In the genomic region with DNA sequence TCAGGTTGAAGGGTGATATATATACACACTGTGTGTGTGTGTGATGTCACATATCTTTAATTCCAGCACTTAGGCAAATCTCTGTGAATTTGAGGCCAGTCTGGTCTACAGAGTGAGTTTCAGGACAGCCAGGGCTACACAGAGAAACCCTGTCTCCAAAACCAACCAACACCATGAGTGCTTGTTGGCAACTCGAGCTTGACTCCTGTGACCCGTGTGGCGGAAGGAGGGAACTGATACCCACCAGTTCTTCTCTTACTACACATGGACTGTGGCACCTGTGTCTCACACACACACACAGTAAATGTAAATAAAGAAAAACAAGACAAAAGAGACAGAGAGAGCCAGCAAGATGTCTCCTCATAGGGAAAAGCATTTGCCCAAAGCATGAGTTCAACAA, we compare ENCODE assay signal across 28 mouse cellular contexts. TPM values are rescaled to one million over a fixed set of nuclear protein-coding genes. Genes with fewer than 3 reads are reported as not detected.
A peak's percentile ranks its signal among the peaks of the same experiment; 100 is the strongest.
DNase-seq lines count a peak whose midpoint lies in the region; ATAC-seq and TF ChIP-seq lines count a peak whose summit lies in the region.
"Had no signal": no experiment of that assay in that cellular context is flagged by ENCODE, and none has a peak within 500 bp of the region (broad histone marks: within the 10 kb centered on the region; RNA-seq: fewer than 3 reads in every experiment).

No protein-coding gene starts in this region.

- H3K36me3 ChIP-seq in splenic B cell, adult 2 months (ENCODE audit: control insufficient read depth, insufficient read depth, low read length, poor library complexity, severe bottlenecking) = no peaks in the 10 kb centered on the region
- H3K36me3 ChIP-seq in midbrain, postnatal 0 days (ENCODE audit: insufficient read depth, low read length) = no peaks in the 10 kb centered on the region
- H3K36me3 ChIP-seq: embryonic facial prominence, embryonic 10.5 days; embryonic facial prominence, embryonic 13.5 days; forebrain, embryonic 12.5 days; forebrain, embryonic 15.5 days; heart, embryonic 10.5 days; heart, embryonic 13.5 days; hindbrain, embryonic 12.5 days had no signal

- H3K4me3 ChIP-seq in midbrain, postnatal 0 days (ENCODE audit: low read depth, low read length) = no peak overlapping the region
- H3K4me3 ChIP-seq: embryonic facial prominence, embryonic 10.5 days; embryonic facial prominence, embryonic 13.5 days; erythroblast, embryonic 14.5 days; forebrain, embryonic 12.5 days; forebrain, embryonic 15.5 days; heart, adult 2 months; heart, embryonic 10.5 days; heart, embryonic 13.5 days; hindbrain, embryonic 12.5 days had no signal

- no peak for TF ChIP-seq CTCF in midbrain, postnatal 0 days (IDR thresholded peaks at IDR 0.05)

- H3K9me3 ChIP-seq in midbrain, postnatal 0 days (ENCODE audit: low read length) = no peaks in the 10 kb centered on the region
- H3K9me3 ChIP-seq: embryonic facial prominence, embryonic 10.5 days; embryonic facial prominence, embryonic 13.5 days; forebrain, embryonic 12.5 days; forebrain, embryonic 15.5 days; heart, embryonic 10.5 days; heart, embryonic 13.5 days; hindbrain, embryonic 12.5 days had no signal

- H3K4me1 ChIP-seq in midbrain, postnatal 0 days (ENCODE audit: insufficient read depth, low read length) = no peaks in the 10 kb centered on the region
- H3K4me1 ChIP-seq: embryonic facial prominence, embryonic 10.5 days; embryonic facial prominence, embryonic 13.5 days; forebrain, embryonic 12.5 days; forebrain, embryonic 15.5 days; heart, embryonic 10.5 days; heart, embryonic 13.5 days; hindbrain, embryonic 12.5 days had no signal

- H3K27ac ChIP-seq in midbrain, postnatal 0 days (ENCODE audit: low read depth, low read length) = no peak overlapping the region
- H3K27ac ChIP-seq: embryonic facial prominence, embryonic 10.5 days; embryonic facial prominence, embryonic 13.5 days; forebrain, embryonic 12.5 days; forebrain, embryonic 15.5 days; heart, adult 2 months; heart, embryonic 10.5 days; heart, embryonic 13.5 days; hindbrain, embryonic 12.5 days had no signal

- WGBS in midbrain, postnatal 0 days = 75% methylated on average over 3 of the region's 3 CpGs

- no peak overlapping the region for H3K4me2 ChIP-seq in midbrain, postnatal 0 days (ENCODE audit: low read depth, low read length, poor library complexity, severe bottlenecking)
- H3K4me2 ChIP-seq: embryonic facial prominence, embryonic 13.5 days; forebrain, embryonic 12.5 days; forebrain, embryonic 15.5 days; heart, embryonic 13.5 days; hindbrain, embryonic 12.5 days had no signal

- DNase-seq in heart, adult 11 months = peak; percentile 80
- DNase-seq in heart, postnatal 36 days = no peak
- peak; percentile 62 to 71 for DNase-seq in spleen, postnatal 36 days (ENCODE audit: low spot score in 2 of 2)
- no peak for DNase-seq in spleen, postnatal 14 days (ENCODE audit: low spot score in 2 of 2)
- peak; percentile 67 for DNase-seq in splenic B cell, adult 2 months (ENCODE audit: low read depth, low spot score)
- no peak for DNase-seq in midbrain, postnatal 0 days (ENCODE audit: low spot score)
- DNase-seq: adrenal gland, adult 8-10 months; adrenal gland, postnatal 25 days; cerebellum, adult 11-12 months; cerebellum, adult 8-10 months; cerebellum, postnatal 10 days; cerebellum, postnatal 36 days; embryo, embryonic 11 days; gastrocnemius, postnatal 25 days; heart, adult 2 months; heart, postnatal 14 days had no signal

- intact Hi-C loops in heart, postnatal 36 days (cut with DNase I) = no loop called here

- H3K9ac ChIP-seq in midbrain, postnatal 0 days (replicated peaks; ENCODE audit: low read length, poor library complexity, severe bottlenecking) = no peak overlapping the region
- H3K9ac ChIP-seq: embryonic facial prominence, embryonic 13.5 days; forebrain, embryonic 12.5 days; forebrain, embryonic 15.5 days; heart, embryonic 13.5 days; hindbrain, embryonic 12.5 days had no signal

- no peaks in the 10 kb centered on the region for H3K27me3 ChIP-seq in splenic B cell, adult 2 months (ENCODE audit: control insufficient read depth, insufficient read depth, low read length, poor library complexity, severe bottlenecking)
- no peaks in the 10 kb centered on the region for H3K27me3 ChIP-seq in midbrain, postnatal 0 days (ENCODE audit: insufficient read depth, low read length)
- H3K27me3 ChIP-seq: embryonic facial prominence, embryonic 13.5 days; forebrain, embryonic 12.5 days; forebrain, embryonic 15.5 days; heart, embryonic 13.5 days; hindbrain, embryonic 12.5 days had no signal

- no peak for ATAC-seq in midbrain, postnatal 0 days (ENCODE audit: low FRiP score)
- ATAC-seq: activated CD4-positive, CD25-positive, alpha-beta regulatory T cell, adult 4 months; CD4-positive, CD25-positive, alpha-beta regulatory T cell, adult 4 months; forebrain, embryonic 15.5 days; hindbrain, embryonic 16.5 days had no signal

RNA-seq across cellular contexts. Expression of gene Spns3, which starts 10.4 kb away (rescaled TPM):
- under 1 TPM in 1 of 2 experiments, not detected in 1; 0.16 TPM for total RNA-seq in heart, postnatal 36 days (2021)
- 0.22 and 0.24 TPM in 2 replicates for total RNA-seq in midbrain, postnatal 0 days (2014; rRNA removed)
- not detected in 2 replicates for polyA plus RNA-seq in midbrain, postnatal 0 days (2015; fragmentation: Nextera tagmentation; extraction: Ambion mirVana)
- total RNA-seq: heart, adult 2 months had no signal
- polyA plus RNA-seq: C2C12; forebrain, embryonic 12.5 days; hindbrain, embryonic 16.5 days had no signal

RNA-seq across cellular contexts. Expression of gene Ube2g1, which starts 46.4 kb away (rescaled TPM):
- 10 to 100 TPM; 63.0 to 65.3 TPM for total RNA-seq in heart, postnatal 36 days (2021)
- 44.2 and 46.0 TPM in 2 replicates for total RNA-seq in midbrain, postnatal 0 days (2014; rRNA removed)
- 57.3 and 64.5 TPM in 2 replicates for polyA plus RNA-seq in midbrain, postnatal 0 days (2015; fragmentation: Nextera tagmentation; extraction: Ambion mirVana)

Comparison
In these comparisons a context has a peak if more than half of its experiments do, and no peak if none do; other contexts are left out.
1. DNase-seq: peak in heart, adult 11 months (single experiment), spleen, postnatal 36 days (2 of 2) and splenic B cell, adult 2 months (single experiment); none in heart, postnatal 36 days (0 of 2), spleen, postnatal 14 days (0 of 2) and midbrain, postnatal 0 days (single experiment).